Mouse (Mus musculus) lung, embryonic 15.5 days (tissue): ENCODE data around the gene Tas2r120. TPM values are rescaled to one million over a fixed set of nuclear protein-coding genes. Genes with fewer than 3 reads are reported as not detected.
"Not testable (repeated sequence)": the region's sequence is repeated elsewhere in the genome, so short reads cannot be mapped to it uniquely, and the experiment has no call there.

ENCODE experiments used
- ATAC-seq: fragments of 200-750 bp; cut with Nextera tagmentation; 2 replicates; pipeline ENCODE4 v1.8.0; 2017; ENCODE audit warnings: moderate number of reproducible peaks, borderline replicate concordance; ENCODE audit not compliant: low FRiP score, low TSS enrichment; ENCODE audit errors: extremely low read depth
- H3K27ac ChIP-seq: fragments of 300-500 bp; sonication (generic); 2 replicates; pipeline ENCODE4 v1.5.1; 2015; ENCODE audit warnings: moderate library complexity, mild to moderate bottlenecking, inconsistent platforms
- H3K27me3 ChIP-seq: fragments of 300-500 bp; sonication (generic); 2 replicates; pipeline ENCODE4 v1.6.1; 2015; ENCODE audit warnings: inconsistent platforms
- H3K36me3 ChIP-seq: fragments of 300-500 bp; sonication (generic); 2 replicates; pipeline ENCODE4 v1.6.1; 2015; ENCODE audit warnings: inconsistent platforms
- H3K4me1 ChIP-seq: fragments of 300-500 bp; sonication (generic); 2 replicates; pipeline ENCODE4 v1.6.1; 2015; ENCODE audit warnings: inconsistent platforms
- H3K4me2 ChIP-seq: fragments of 300-500 bp; sonication (generic); 2 replicates; pipeline ENCODE4 v1.6.1; 2015; ENCODE audit warnings: inconsistent platforms, mild to moderate bottlenecking, moderate library complexity
- H3K4me3 ChIP-seq: fragments of 300-500 bp; sonication (generic); 2 replicates; pipeline ENCODE4 v1.5.1; 2015; ENCODE audit warnings: mild to moderate bottlenecking, inconsistent platforms
- H3K9ac ChIP-seq: fragments of 300-500 bp; sonication (generic); 2 replicates; pipeline ENCODE4 v1.6.1; 2015; ENCODE audit warnings: inconsistent platforms
- H3K9me3 ChIP-seq: fragments of 300-500 bp; sonication (generic); 2 replicates; pipeline ENCODE4 v1.6.1; 2016; ENCODE audit warnings: inconsistent platforms
- WGBS: fragments of 180-500 bp; shearing (Covaris S2); methylation state at CpG from one replicate; pipeline ENCODE4 v1.1.7; 2015; 5-methylcytosine and 5-hydroxymethylcytosine counted together
- polyA plus RNA-seq: library from polyadenylated mRNA; unstranded; fragments of >200 nt; fragmentation: Nextera tagmentation; extraction: Ambion mirVana; gene quantifications from 2 replicates; pipeline ENCODE4 v1.2.1, GENCODE M21; 2015

Tas2r120 gene
- not detected in 2 replicates for polyA plus RNA-seq

GRCm38 (mm10) chr6:132656653-132657052 is at the start of gene Tas2r120:
Gene Tas2r120, plus strand, starts transcription at chr6:132656953.
- Histone ChIP-seq H3K4me2 (no peak within 1 kb of the TSS), H3K4me3 (no peak within 1 kb of the TSS), H3K9me3 (no peaks in the 10 kb centered on the region), H3K27me3 (no peaks in the 10 kb centered on the region), H3K27ac (no peak within 1 kb of the TSS), H3K9ac (no peak within 1 kb of the TSS), H3K36me3 (no peaks in the 10 kb centered on the region), H3K4me1 (no peaks in the 10 kb centered on the region)
- no peak for ATAC-seq

GRCm38 (mm10) chr6:132649399-132649798 is 7.4 kb upstream of the Tas2r120 start:
- no peak for ATAC-seq
- no peaks in the 10 kb centered on the region for H3K9me3 ChIP-seq
- no peak overlapping the region for H3K4me3 ChIP-seq
- no peak overlapping the region for H3K4me2 ChIP-seq
- H3K4me1 ChIP-seq, result no peaks in the 10 kb centered on the region
- no peak overlapping the region for H3K27ac ChIP-seq
- H3K36me3 ChIP-seq, result no peaks in the 10 kb centered on the region
- H3K9ac ChIP-seq, result no peak overlapping the region
- H3K27me3 ChIP-seq, result no peaks in the 10 kb centered on the region

- no peaks in the 10 kb centered on the region for H3K27me3 ChIP-seq
- 68% methylated on average over 1 of the region's 1 CpGs for WGBS
- H3K4me2 ChIP-seq, result no peak within 1 kb of the TSS
- no peaks in the 10 kb centered on the region for H3K36me3 ChIP-seq
- no peak within 1 kb of the TSS for H3K27ac ChIP-seq
- H3K4me1 ChIP-seq, result no peaks in the 10 kb centered on the region
- H3K9me3 ChIP-seq, result no peaks in the 10 kb centered on the region
- no peak for ATAC-seq
- H3K9ac ChIP-seq, result no peak within 1 kb of the TSS
- no peak within 1 kb of the TSS for H3K4me3 ChIP-seq
These were observed 5.3 kb upstream of the Tas2r120 start, which contains the start of gene A630073D07Rik for GRCm38 (mm10) chr6:132651426-132651825. Gene A630073D07Rik, minus strand, starts transcription at chr6:132651526.

GRCm38 (mm10) chr6:132691596-132691995 is 34.8 kb downstream of the Tas2r120 start:
- WGBS, result 62% methylated on average over 7 of the region's 7 CpGs
- H3K4me2 ChIP-seq, H3K9me3 ChIP-seq, H3K9ac ChIP-seq, H3K27ac ChIP-seq, H3K27me3 ChIP-seq, H3K4me3 ChIP-seq, ATAC-seq, H3K36me3 ChIP-seq, H3K4me1 ChIP-seq: not testable (repeated sequence)

GRCm38 (mm10) chr6:132700907-132701306 is 44.2 kb downstream of the Tas2r120 start, which contains the start of gene Tas2r121:
Gene Tas2r121, minus strand, starts transcription at chr6:132701007.
- H3K4me3 ChIP-seq, result no peak within 1 kb of the TSS
- no peak within 1 kb of the TSS for H3K27ac ChIP-seq
- WGBS, result 81% methylated on average over 1 of the region's 1 CpGs
- H3K4me2 ChIP-seq, result no peak within 1 kb of the TSS
- no peak within 1 kb of the TSS for H3K9ac ChIP-seq
- H3K4me1 ChIP-seq, result no peaks in the 10 kb centered on the region
- H3K36me3 ChIP-seq, result no peaks in the 10 kb centered on the region
- no peaks in the 10 kb centered on the region for H3K9me3 ChIP-seq
- no peak for ATAC-seq
- H3K27me3 ChIP-seq, result no peaks in the 10 kb centered on the region

Other genes with a start within 250 kb of the Tas2r120 start
- gene Prh1, start 87.1 kb upstream of the Tas2r120 start, polyA plus RNA-seq, result not detected in 2 replicates
- gene Prp2, start 61.0 kb upstream of the Tas2r120 start, polyA plus RNA-seq, result not detected in 2 replicates
- not detected in 2 replicates for gene A630073D07Rik, start 5.4 kb upstream of the Tas2r120 start, polyA plus RNA-seq
- not detected in 2 replicates for gene Tas2r121, start 44.1 kb downstream of the Tas2r120 start, polyA plus RNA-seq
- gene Tas2r122, start 55.0 kb downstream of the Tas2r120 start, polyA plus RNA-seq, result not detected in 2 replicates
- not detected in 2 replicates for gene Tas2r115, start 81.1 kb downstream of the Tas2r120 start, polyA plus RNA-seq
- not detected in 2 replicates for gene Tas2r124, start 97.8 kb downstream of the Tas2r120 start, polyA plus RNA-seq
- not detected in 2 replicates for gene Tas2r102, start 105.2 kb downstream of the Tas2r120 start, polyA plus RNA-seq
- gene Tas2r136, start 121.2 kb downstream of the Tas2r120 start, polyA plus RNA-seq, result not detected in 2 replicates
- not detected in 2 replicates for gene Tas2r117, start 145.9 kb downstream of the Tas2r120 start, polyA plus RNA-seq
- gene Tas2r123, start 190.2 kb downstream of the Tas2r120 start, polyA plus RNA-seq, result not detected in 2 replicates
- gene Tas2r116, start 198.5 kb downstream of the Tas2r120 start, polyA plus RNA-seq, result not detected in 2 replicates
- not detected in 2 replicates for gene Tas2r110, start 211.1 kb downstream of the Tas2r120 start, polyA plus RNA-seq
- gene Tas2r113, start 236.1 kb downstream of the Tas2r120 start, polyA plus RNA-seq, result not detected in 2 replicates